Mouse (Mus musculus) central nervous system, embryonic 14 days (tissue): ENCODE data around the gene Rmi1. TPM values are rescaled to one million over a fixed set of nuclear protein-coding genes. Genes with fewer than 3 reads are reported as not detected.

Experiments
- polyA plus RNA-seq: library from polyadenylated mRNA; depleted of rRNA; stranded (reverse); fragments of >200 nt; gene quantifications from 2 replicates; pipeline ENCODE4 v1.2.3, GENCODE M21; 2012; rRNA removed

The Rmi1 gene
- polyA plus RNA-seq: 14.0 and 14.5 TPM in 2 replicates

GRCm38 (mm10) chr13:58402003-58402743, at the start of gene Rmi1:
Rmi1 (plus strand) TSS chr13:58402248.

GRCm38 (mm10) chr13:58358629-58359303, 43.3 kb upstream of the Rmi1 start, which contains the start of gene Kif27:
Kif27 (minus strand) TSS chr13:58359122.

GRCm38 (mm10) chr13:58384779-58385546, 17.1 kb upstream of the Rmi1 start, which contains the start of gene 2210016F16Rik:
2210016F16Rik (minus strand) TSS chr13:58385225.

GRCm38 (mm10) chr13:58403243-58403642, 1.2 kb downstream of the Rmi1 start, which contains the start of gene Hnrnpk:
Hnrnpk (minus strand) TSS chr13:58403343.

Other genes starting within 250 kb of the Rmi1 start
- 32.0 and 35.8 TPM in 2 replicates for gene Idnk, start 244.6 kb upstream of the Rmi1 start, polyA plus RNA-seq
- gene Ubqln1, start 186.6 kb upstream of the Rmi1 start, polyA plus RNA-seq: 98.5 and 108 TPM in 2 replicates
- gene Gkap1, start 126.5 kb upstream of the Rmi1 start, polyA plus RNA-seq: 32.9 and 37.1 TPM in 2 replicates
- gene Kif27, start 43.1 kb upstream of the Rmi1 start, polyA plus RNA-seq: 2.2 TPM in 2 replicates
- gene 2210016F16Rik, start 17.0 kb upstream of the Rmi1 start, polyA plus RNA-seq: 12.9 and 14.3 TPM in 2 replicates
- 965 and 1,140 TPM in 2 replicates for gene Hnrnpk, start 1.1 kb downstream of the Rmi1 start, polyA plus RNA-seq
- gene Slc28a3, start 208.6 kb downstream of the Rmi1 start, polyA plus RNA-seq: 0.09 and 0.10 TPM in 2 replicates